Mouse (Mus musculus) heart, adult 2 months (tissue): ENCODE data around the gene Igfbp5. TPM values are rescaled to one million over a fixed set of nuclear protein-coding genes. Genes with fewer than 3 reads are reported as not detected.

ENCODE experiments used
- DNase-seq, 2 experiments: peaks; one replicate each; pipeline ENCODE4 v3.0.0; 2021
- H3K27ac ChIP-seq: fragments of 200-600 bp; 2 replicates; pipeline ENCODE4 v1.8.1; 2022
- H3K27me3 ChIP-seq: fragments of 200-500 bp; 2 replicates; pipeline ENCODE4 v1.6.1; 2012; ENCODE audit warnings: mild to moderate bottlenecking, low read length, inconsistent platforms, mixed read lengths; ENCODE audit not compliant: control insufficient read depth, insufficient read depth
- H3K36me3 ChIP-seq: fragments of 200-500 bp; 2 replicates; pipeline ENCODE4 v1.6.1; 2012; ENCODE audit warnings: low read length, inconsistent platforms; ENCODE audit not compliant: control insufficient read depth, insufficient read depth
- H3K4me1 ChIP-seq: fragments of 200-500 bp; 2 replicates; pipeline ENCODE4 v1.6.1; 2011; ENCODE audit warnings: low read length; ENCODE audit not compliant: control insufficient read depth, insufficient read depth
- H3K4me3 ChIP-seq: fragments of 200-600 bp; 2 replicates; pipeline ENCODE4 v1.8.1; 2022
- H3K79me2 ChIP-seq: fragments of 200-500 bp; replicated peaks from 2 replicates; pipeline ENCODE4 v1.6.1; 2012; ENCODE audit warnings: mild to moderate bottlenecking, inconsistent platforms, low read length, moderate library complexity, mixed read lengths; ENCODE audit not compliant: control insufficient read depth, insufficient read depth
- H3K9ac ChIP-seq: fragments of 200-500 bp; 2 replicates; pipeline ENCODE4 v1.6.1; 2012; ENCODE audit warnings: low read depth, mild to moderate bottlenecking, control low read depth, inconsistent platforms, low read length, mixed read lengths
- CTCF ChIP-seq: fragments of 200-600 bp; IDR thresholded peaks from 2 replicates; pipeline ENCODE4 v1.8.1; 2022; ENCODE audit warnings: antibody characterized with exemption, mild to moderate bottlenecking, moderate library complexity
- EP300 ChIP-seq: fragments of 200-500 bp; IDR thresholded peaks from 2 replicates; pipeline ENCODE4 v1.6.1; 2011; ENCODE audit warnings: low read depth, low read length, control low read depth; ENCODE audit not compliant: insufficient read depth
- POLR2A ChIP-seq: fragments of 200-500 bp; IDR thresholded peaks from 2 replicates; pipeline ENCODE4 v1.6.1; 2011; ENCODE audit warnings: mild to moderate bottlenecking, low read depth, low read length, control low read depth; ENCODE audit not compliant: insufficient read depth
- WGBS: fragments of 180-500 bp; shearing (Covaris S2); methylation state at CpG from one replicate; pipeline ENCODE4 v1.1.7; 2018; 5-methylcytosine and 5-hydroxymethylcytosine counted together
- intact Hi-C: fragments of 180-260 bp; cut with DNase I; formaldehyde crosslinking; loops from one replicate; pipeline ENCODE4 v1.15.1; 2025
- polyA plus RNA-seq: library from polyadenylated mRNA; depleted of rRNA; stranded (reverse); fragments of >200 nt; gene quantifications from 2 replicates; pipeline ENCODE4 v1.2.3, GENCODE M21; 2012
- total RNA-seq, 2 experiments: library from RNA; stranded (reverse); gene quantifications; 2 replicates each; pipeline ENCODE4 v1.2.3; 2021

Gene Igfbp5
- total and polyA plus RNA-seq, 3 experiments = 77.8 to 94.7 (median 94.0) TPM

DNA sequence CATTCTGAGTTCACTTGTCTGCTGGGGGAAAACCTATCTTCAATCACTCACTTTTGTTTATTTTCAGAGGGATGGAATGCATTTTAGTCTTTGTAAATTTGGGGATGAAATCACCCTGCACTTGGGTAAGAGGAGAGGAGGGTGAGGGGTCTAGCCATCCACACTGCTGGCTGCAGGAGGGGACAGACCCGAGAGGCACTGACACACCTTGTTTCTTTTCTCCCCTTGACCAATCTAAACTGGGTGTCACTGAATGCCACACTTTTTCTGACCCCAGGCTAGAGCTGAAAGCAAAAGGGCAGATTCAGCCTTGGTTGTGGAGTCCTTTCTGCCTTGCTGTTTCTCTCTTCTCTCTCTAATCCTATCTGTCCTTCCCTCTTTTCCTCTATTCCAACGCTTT is 13.0 kb downstream of the Igfbp5 start:
- Histone ChIP-seq H3K27ac (no peak overlapping the region), H3K79me2 (no peaks in the 10 kb centered on the region), H3K9ac (no peak overlapping the region), H3K27me3 (no peaks in the 10 kb centered on the region), H3K4me1 (no peaks in the 10 kb centered on the region), H3K36me3 (no peaks in the 10 kb centered on the region), H3K4me3 (no peak overlapping the region)
- no peak for DNase-seq
- 76% methylated on average over 2 of the region's 2 CpGs for WGBS
- no peak for TF ChIP-seq EP300
- no peak for TF ChIP-seq CTCF
- no peak for TF ChIP-seq POLR2A
- intact Hi-C loops = loop anchor here (10.0 kb wide), 1 partner anchor 653 kb away; no protein-coding TSS in a partner anchor

DNA sequence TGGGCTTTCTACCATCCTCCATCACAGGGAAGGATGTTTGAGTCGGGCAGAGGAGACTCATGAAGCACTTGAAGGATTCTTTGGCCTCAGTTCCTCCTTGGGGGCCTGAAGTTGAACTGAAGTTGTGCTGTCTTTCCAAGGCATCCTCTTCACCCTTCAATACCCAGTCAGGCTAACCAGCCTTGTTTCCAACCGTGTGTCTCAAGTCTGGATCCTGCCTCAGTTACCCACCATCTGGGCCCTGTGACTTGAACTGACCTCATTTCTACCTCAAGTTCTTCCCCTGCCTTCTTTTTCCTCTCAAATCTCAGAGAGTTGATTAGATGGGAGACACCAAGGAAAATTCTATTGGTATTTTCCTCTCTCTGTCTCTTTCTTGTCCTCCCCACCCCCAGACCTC is 14.2 kb downstream of the Igfbp5 start:
- no peak for TF ChIP-seq CTCF
- TF ChIP-seq EP300 = no peak
- no peak for TF ChIP-seq POLR2A
- Histone ChIP-seq H3K27me3 (no peaks in the 10 kb centered on the region), H3K79me2 (no peaks in the 10 kb centered on the region), H3K36me3 (no peaks in the 10 kb centered on the region), H3K4me3 (no peak overlapping the region), H3K9ac (no peak overlapping the region), H3K4me1 (no peaks in the 10 kb centered on the region), H3K27ac (no peak overlapping the region)
- intact Hi-C loops = loop anchor here (10.0 kb wide), 1 partner anchor 654 kb away; no protein-coding TSS in a partner anchor
- 78% methylated on average over 2 of the region's 2 CpGs for WGBS
- peak in 1 of 2 experiments; percentile 5 for DNase-seq

DNA sequence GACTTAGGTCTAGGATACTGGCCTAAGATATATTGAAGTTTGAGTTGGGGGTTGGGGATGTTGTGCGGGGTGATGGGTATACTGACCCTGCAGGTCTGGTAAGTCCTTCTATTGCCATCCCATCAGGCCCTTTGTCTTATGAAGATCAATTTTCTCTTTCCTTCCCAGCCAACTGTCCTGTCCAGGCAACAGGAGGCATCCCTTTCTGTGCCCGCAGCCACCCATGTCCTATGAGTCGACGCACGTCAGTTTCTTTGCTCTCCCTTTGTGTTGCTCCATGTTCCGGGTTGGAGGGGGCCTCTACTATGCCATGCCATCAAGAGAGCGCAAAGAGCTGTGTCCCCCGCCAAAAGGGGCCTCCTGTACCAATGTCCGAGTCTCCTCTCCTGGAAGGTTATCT is 14.7 kb downstream of the Igfbp5 start:
- intact Hi-C loops = loop anchor here (5.0 to 10.0 kb wide), 2 partner anchors 548 to 655 kb away; no protein-coding TSS in a partner anchor
- no peak overlapping the region for H3K27ac ChIP-seq
- DNase-seq = peak in 1 of 2 experiments; percentile 6
- no peaks in the 10 kb centered on the region for H3K36me3 ChIP-seq
- no peak overlapping the region for H3K4me3 ChIP-seq
- WGBS = 90% methylated on average over 9 of the region's 9 CpGs
- H3K27me3 ChIP-seq = no peaks in the 10 kb centered on the region
- no peaks in the 10 kb centered on the region for H3K4me1 ChIP-seq
- TF ChIP-seq CTCF (no peak), EP300 (no peak), POLR2A (no peak)
- no peaks in the 10 kb centered on the region for H3K79me2 ChIP-seq
- no peak overlapping the region for H3K9ac ChIP-seq

DNA sequence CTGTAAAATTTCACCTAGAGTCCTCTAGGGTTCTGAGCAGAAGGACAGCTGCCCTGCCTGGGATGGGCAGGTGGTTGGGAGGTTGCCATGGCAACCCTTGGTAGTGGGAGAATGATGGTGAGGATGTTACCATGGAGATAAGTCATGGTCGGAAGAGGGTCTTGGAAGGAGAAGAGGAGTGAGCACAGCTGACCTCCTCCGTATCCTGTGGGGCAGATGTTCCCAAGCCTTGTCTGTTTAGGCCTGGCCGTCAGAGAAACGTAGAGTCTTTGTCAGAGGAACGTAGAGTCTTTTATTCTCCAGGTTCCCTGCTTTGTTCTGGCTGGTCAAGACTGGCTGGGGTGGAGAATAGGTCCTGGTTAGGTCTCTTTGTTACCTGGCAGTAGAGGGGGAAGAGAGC is 15.8 kb downstream of the Igfbp5 start:
- Histone ChIP-seq H3K4me3 (no peak overlapping the region), H3K9ac (no peak overlapping the region), H3K27me3 (no peaks in the 10 kb centered on the region), H3K36me3 (no peaks in the 10 kb centered on the region), H3K4me1 (no peaks in the 10 kb centered on the region), H3K27ac (no peak overlapping the region), H3K79me2 (no peaks in the 10 kb centered on the region)
- TF ChIP-seq POLR2A (no peak), EP300 (no peak), CTCF (no peak)
- WGBS = 79% methylated on average over 5 of the region's 5 CpGs
- DNase-seq = peak in 1 of 2 experiments; percentile 9
- intact Hi-C loops = loop anchor here (5.0 kb wide), 1 partner anchor 547 kb away; no protein-coding TSS in a partner anchor

DNA sequence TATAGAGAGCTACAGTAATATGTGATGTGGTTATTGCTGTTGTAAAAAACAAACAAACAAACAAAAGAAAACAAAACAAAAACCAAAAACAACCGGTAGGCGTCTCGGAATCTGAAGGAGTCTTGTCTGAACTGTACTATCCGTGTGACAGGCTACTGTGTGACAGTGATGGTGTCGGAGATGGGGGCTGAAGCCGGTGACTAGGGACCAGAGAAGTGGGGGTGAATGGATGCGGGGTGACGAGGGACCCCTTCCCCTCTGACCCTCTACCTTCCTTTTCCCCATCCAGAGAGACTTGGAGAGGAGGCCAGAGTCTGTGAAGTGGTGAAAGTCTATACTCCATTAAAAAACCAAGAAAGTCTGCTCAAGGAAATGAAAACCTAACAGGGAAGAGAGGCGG is 16.4 kb downstream of the Igfbp5 start:
- DNase-seq = peak in 1 of 2 experiments; percentile 8
- Histone ChIP-seq H3K27me3 (no peaks in the 10 kb centered on the region; the same call in 1 of the 2 replicates), H3K9ac (no peak overlapping the region), H3K79me2 (no peaks in the 10 kb centered on the region), H3K4me3 (no peak overlapping the region), H3K36me3 (no peaks in the 10 kb centered on the region), H3K27ac (no peak overlapping the region), H3K4me1 (no peaks in the 10 kb centered on the region)
- WGBS = 85% methylated on average over 9 of the region's 9 CpGs
- TF ChIP-seq CTCF (no peak), POLR2A (no peak), EP300 (no peak)
- intact Hi-C loops = loop anchor here (5.0 kb wide), 1 partner anchor 546 kb away; no protein-coding TSS in a partner anchor

DNA sequence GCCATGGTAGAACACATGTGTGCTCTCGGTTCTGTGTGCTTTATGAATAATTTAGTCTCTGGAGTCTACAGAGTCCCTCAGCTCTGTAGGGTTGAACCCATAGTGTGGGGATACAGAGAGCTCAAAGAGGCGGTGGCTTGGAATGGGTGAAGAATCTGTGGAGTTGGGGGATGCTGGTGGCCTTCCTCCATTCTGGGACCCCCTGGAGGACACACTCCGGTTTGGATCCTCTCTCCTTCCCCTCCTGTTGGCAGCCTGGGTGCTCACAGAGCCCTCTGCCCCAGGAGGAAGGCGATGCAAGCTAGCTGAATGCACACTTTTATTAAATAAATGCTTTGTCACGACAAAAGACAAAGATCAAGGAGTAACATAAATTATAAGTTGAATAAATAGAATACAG is 17.1 kb downstream of the Igfbp5 start:
- Histone ChIP-seq H3K79me2 (no peaks in the 10 kb centered on the region), H3K4me3 (no peak overlapping the region), H3K27me3 (no peaks in the 10 kb centered on the region; the same call in 1 of the 2 replicates), H3K4me1 (no peaks in the 10 kb centered on the region), H3K27ac (no peak overlapping the region), H3K36me3 (no peaks in the 10 kb centered on the region), H3K9ac (no peak overlapping the region)
- TF ChIP-seq POLR2A (no peak), CTCF (no peak)
- 67% methylated on average over 5 of the region's 5 CpGs for WGBS
- intact Hi-C loops = loop anchor here (5.0 kb wide), 1 partner anchor 545 kb away; no protein-coding TSS in a partner anchor
- DNase-seq = peak in 1 of 2 experiments; percentile 8
